Mouse (Mus musculus) kidney, postnatal 14 days (tissue): ENCODE results near the gene Fam83d.
A peak's percentile ranks its signal among the peaks of the same experiment; 100 is the strongest.

Experiments used
- DNase-seq: peaks from one replicate; pipeline ENCODE4 v3.0.0; 2022; ENCODE audit warnings: mixed read lengths

Gene Fam83d

DNA sequence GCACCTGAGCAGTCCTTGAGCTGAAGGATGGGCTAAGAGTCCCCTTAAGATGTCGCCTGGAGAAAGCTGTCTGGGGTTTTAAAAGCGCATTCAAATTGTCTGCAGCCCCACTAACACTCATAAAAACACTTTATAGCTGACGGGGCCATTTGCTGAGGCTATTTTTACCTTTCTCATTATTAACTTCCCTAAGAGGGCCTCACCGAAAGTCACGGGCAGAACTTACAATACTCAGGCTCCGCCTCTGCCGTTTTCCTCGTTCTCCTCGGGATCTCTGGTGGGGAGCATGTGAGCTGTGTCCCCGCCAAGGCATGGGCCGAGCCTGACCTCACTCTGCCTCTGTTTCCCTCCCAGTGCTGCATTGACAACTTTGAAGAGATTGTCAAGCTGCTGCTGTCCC lies 21.7 kb upstream of the Fam83d start:
- no peak for DNase-seq

GRCm38 (mm10) chr2:158749366-158749765 lies 18.5 kb upstream of the Fam83d start:
- DNase-seq = no peak

- DNase-seq = no peak
Observed at GRCm38 (mm10) chr2:158760231-158760630, 7.7 kb upstream of the Fam83d start.

DNA sequence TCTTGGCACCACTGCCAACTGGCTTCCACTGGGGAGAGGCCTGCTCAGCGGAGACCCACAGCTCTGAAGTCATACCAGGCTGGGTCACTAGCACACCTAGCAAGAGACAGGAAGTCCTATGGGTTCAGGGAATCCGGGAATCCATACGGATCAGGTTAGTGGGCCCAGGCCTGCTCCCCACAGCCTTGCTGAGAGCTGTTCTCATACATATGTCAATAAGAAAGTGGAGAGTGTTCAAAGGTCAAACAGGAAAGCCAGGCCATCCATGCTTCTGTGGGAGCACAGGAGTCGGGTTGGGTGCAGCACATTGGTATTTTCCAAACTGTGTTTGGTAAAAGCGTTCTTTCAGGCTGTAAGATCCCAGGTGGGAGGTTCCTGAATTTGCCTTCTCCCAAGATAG lies 5.6 kb upstream of the Fam83d start:
- DNase-seq = no peak

DNA sequence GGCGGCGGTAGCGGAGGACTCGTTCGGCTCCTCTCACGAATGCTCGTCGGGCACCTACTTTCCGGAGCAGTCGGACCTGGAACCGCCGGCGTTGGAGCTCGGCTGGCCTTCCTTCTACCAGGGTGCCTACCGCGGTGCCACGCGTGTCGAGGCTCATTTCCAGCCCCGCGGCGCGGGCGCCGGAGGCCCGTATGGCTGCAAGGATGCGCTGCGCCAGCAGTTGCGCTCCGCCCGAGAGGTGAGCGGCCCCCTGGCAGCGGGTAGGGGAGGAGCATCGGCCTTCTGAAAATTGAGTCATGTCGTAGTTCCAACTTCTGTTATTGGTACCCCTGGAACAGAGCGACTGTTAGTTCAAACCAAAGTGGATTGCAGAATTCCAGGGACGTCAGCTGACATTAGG lies 457 bp downstream of the Fam83d start:
- DNase-seq = peak; percentile 29

GRCm38 (mm10) chr2:158768771-158769170 lies 878 bp downstream of the Fam83d start:
- DNase-seq = no peak

- DNase-seq = peak; percentile 32
Observed at GRCm38 (mm10) chr2:158770126-158770757, 2.3 kb downstream of the Fam83d start.

DNA sequence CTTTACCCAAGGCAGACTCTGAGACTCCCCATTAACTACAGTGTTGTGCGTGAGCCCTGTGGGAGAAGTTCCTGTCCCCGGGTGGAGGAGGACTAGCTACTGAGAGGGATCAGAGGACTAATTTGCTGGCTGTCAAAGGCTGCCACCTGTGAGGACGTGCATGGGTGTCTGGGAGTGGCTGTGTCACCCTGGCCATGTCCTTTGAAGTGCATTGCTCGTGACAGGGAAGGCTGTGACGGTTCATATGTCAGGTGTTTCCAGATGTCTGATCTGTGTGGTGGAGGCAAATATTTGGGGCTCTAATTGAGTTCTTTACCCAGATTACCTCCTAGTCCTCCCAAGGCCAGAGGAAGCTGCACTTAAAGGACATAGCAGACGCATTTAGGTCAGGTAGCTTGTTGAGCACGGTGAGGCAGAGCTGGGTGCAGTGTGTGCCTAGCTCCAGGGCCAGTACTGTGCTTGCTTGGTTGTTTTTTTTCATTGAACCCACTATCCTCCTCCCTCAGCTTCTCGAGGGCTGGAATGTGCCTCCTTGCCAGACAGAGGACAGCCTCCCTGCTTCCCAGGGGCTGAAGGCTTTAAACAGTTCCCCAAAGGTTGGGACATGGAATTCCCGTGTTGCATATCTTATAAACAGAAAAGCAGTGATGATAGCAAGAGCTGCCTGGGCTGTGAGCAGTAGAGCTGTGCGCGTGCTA lies 3.3 kb downstream of the Fam83d start:
- DNase-seq = no peak

DNA sequence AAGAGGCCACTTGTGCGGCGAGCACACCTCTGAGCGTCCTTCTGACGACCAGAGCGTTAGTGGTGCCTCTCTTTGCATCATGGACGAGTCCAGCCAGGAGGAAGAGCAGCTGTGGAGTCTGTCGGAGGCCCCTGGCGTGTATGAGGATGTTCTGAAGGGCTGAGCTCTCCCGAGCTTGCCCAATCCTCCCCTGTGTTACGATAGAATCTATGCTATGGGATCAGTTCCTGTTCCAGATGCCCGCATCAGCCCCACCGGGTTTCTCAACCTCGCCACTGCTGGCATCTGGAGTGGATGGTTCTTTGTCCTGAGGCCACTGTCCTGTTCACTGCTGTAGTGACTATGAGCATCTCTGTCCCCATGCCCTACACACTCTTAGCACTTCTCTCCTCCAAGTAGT lies 4.9 kb downstream of the Fam83d start:
- DNase-seq = no peak

- DNase-seq = no peak
Observed at GRCm38 (mm10) chr2:158774886-158775285, 7.0 kb downstream of the Fam83d start.

GRCm38 (mm10) chr2:158776716-158777115 lies 8.8 kb downstream of the Fam83d start:
- no peak for DNase-seq

- DNase-seq = no peak
Observed at GRCm38 (mm10) chr2:158777490-158777889, 9.6 kb downstream of the Fam83d start.

DNA sequence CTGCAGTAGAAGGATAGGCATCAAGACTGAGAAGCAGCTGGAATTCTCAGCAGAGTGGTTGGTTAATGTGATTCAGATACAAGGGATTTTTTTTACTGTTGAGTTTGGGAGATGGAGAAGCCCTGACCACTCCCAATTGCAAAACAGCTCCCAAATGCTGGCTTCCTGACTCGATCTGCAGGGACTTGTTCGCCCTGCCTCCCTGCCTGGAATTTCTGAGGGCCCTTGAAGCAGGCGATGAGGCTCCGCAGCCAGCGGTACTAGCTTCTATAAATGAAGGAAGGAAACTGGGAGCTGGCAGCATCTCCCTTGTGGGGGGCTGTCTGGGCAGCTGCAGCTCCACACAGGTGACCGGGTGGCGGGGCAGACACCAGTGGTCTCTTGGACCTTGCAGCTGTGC lies 10.5 kb downstream of the Fam83d start:
- no peak for DNase-seq

GRCm38 (mm10) chr2:158781126-158781525 lies 13.2 kb downstream of the Fam83d start:
- no peak for DNase-seq

DNA sequence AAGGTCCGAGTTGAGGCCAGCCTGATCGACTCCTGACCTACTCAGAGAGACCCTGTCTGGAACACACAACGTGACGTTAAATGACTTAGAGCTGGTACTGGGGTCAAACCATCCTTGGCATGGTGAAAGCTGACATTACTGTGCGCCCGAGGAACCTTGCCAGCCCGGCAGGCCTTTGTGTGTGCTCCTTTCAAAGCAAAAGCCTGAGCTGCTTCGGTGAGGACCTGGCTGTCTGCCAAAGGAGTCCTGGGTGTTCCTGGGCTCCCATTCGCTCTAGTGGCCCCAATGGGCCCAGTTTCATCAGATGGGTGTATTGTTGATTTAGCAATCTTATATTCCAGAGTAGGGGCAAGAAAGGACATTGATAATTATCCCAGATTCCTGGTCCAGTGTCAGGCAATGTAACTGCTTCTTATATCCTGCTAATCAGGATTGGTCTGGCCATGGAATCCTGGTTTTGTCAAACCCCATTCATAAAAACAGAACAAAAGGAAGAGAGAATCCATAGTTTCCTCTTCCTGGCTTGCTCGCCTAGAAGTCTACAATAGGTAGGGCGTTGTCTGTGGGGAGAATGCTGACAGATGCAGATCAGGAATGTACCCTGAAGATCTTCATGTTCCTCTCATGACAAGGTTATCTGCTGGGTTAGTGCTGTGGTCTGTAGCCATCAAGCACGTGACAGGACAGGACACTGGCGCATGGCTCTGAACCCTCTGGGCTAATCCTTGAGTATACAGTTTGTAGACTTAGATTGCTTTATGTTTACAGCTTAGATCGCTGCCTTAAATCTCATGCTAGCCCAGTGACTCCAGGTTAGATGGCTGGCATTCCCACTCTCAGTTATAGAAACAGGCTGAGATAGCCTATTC lies 19.3 kb downstream of the Fam83d start:
- DNase-seq = peak; percentile 29

- peak; percentile 95 for DNase-seq
Observed at GRCm38 (mm10) chr2:158794494-158795004, 26.7 kb downstream of the Fam83d start, which contains the start of gene Dhx35. Gene Dhx35 (plus strand): TSS chr2:158794807.

GRCm38 (mm10) chr2:158795043-158795442 lies 27.1 kb downstream of the Fam83d start:
- DNase-seq = no peak

DNA sequence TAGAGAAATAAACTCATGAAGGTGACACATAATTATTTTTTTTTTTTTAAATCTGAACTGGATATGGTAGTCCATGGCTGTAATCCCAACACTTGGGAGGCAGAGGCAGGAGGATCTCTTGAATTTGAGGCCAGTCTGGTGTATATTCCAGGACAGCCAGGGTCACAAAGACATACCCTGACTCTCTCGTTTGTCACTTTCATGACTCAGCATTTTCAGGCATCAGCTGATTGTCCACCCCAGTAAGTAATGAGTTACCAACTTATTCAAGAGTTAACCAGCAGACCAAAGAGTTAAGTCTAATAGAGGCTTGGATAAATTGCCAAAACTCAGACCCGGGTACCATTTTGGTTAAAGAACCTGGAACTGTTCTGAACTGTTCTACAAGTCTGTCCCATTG lies 28.0 kb downstream of the Fam83d start:
- no peak for DNase-seq

DNA sequence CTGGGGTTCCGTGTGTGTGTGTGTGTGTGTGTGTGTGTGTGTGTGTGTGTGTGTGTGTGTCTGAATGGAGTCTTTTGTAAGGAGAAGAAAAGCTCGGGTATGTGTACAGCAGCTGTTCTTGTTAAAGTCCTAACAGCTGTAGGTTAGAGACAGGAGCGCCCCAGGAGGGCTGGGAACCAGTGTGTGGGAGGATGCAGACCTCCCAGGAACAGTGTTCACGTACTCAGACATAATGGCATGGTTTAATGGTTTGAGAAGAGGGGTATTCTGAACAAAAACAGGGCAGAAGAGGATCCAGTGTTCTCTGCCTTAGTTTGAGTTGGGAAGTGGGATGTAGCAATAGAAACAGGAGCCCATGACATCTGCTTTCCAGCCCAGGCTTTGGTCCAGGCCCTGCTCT lies 31.4 kb downstream of the Fam83d start:
- DNase-seq = no peak

- no peak for DNase-seq
Observed at GRCm38 (mm10) chr2:158800788-158801187, 32.9 kb downstream of the Fam83d start.

DNA sequence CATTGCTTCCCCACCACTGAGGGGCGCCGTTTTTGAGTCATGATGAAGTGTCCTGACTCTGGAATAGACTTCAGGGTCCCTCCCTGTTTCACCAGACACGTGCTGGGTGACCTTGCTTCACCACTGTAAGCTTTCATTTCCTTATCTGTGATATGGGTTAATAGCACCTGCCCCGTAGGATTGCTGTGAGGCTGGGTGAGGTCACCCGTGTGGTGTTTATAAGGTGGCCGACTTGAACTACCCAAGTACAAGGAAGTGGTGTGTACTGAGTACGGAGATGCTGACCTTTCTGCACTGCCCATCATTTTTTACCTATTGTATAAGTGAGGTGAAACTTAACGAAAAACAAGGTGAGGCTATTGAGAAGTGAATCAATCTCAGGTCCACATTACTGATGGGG lies 35.7 kb downstream of the Fam83d start:
- no peak for DNase-seq

DNA sequence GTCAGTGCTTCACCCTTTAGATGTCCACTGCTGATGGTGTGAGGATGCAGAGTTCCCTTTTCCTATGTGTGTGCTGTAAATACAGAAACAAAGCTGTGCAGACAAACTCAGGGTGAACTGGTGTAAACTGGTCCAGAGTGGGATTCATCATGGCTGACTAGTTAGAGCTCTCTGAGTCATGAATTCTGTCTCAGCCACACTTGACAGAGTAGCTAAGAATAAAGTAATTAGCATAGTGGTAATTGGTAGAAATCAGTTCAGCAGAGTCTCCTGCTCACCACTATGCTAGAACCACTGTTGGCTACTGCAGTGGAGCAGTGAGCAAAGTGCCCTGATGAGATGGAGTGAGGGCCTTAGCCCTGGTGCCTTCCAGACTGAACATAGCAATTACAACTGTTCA lies 47.8 kb downstream of the Fam83d start:
- no peak for DNase-seq

- no peak for DNase-seq
Observed at GRCm38 (mm10) chr2:158816239-158816638, 48.3 kb downstream of the Fam83d start.

- DNase-seq = no peak
Observed at GRCm38 (mm10) chr2:158817708-158818107, 49.8 kb downstream of the Fam83d start.
